Mouse (Mus musculus): ENCODE measurements around the gene Setd1b.

Gene Setd1b

GRCm38 (mm10) chr5:123159866-123160265 lies 17.9 kb downstream of the Setd1b start:
- no peak for DNase-seq (ENCODE audit: low read depth, low spot score)

- no peak for DNase-seq (ENCODE audit: low read depth, low spot score)
Measured at GRCm38 (mm10) chr5:123160341-123160740, 18.3 kb downstream of the Setd1b start.

GRCm38 (mm10) chr5:123162942-123163341 lies 20.9 kb downstream of the Setd1b start:
- no peak for DNase-seq (ENCODE audit: low read depth, low spot score)

- no peak for DNase-seq (ENCODE audit: low read depth, low spot score)
Measured at GRCm38 (mm10) chr5:123166437-123166836, 24.4 kb downstream of the Setd1b start.

- DNase-seq (ENCODE audit: low read depth, low spot score) = no peak
Measured at GRCm38 (mm10) chr5:123167591-123167990, 25.6 kb downstream of the Setd1b start.

GRCm38 (mm10) chr5:123169284-123169683 lies 27.3 kb downstream of the Setd1b start, which contains the start of gene Psmd9:
Gene Psmd9, plus strand, starts transcription at chr5:123169413.
- DNase-seq (ENCODE audit: low read depth, low spot score) = no peak

GRCm38 (mm10) chr5:123170365-123170764 lies 28.4 kb downstream of the Setd1b start:
- no peak for DNase-seq (ENCODE audit: low read depth, low spot score)

GRCm38 (mm10) chr5:123171646-123172350 lies 29.8 kb downstream of the Setd1b start:
- DNase-seq (ENCODE audit: low read depth, low spot score) = peak; percentile 85

- no peak for DNase-seq (ENCODE audit: low read depth, low spot score)
Measured at GRCm38 (mm10) chr5:123178792-123179191, 36.8 kb downstream of the Setd1b start.

- DNase-seq (ENCODE audit: low read depth, low spot score) = no peak
Measured at GRCm38 (mm10) chr5:123180390-123180789, 38.4 kb downstream of the Setd1b start.

- no peak for DNase-seq (ENCODE audit: low read depth, low spot score)
Measured at GRCm38 (mm10) chr5:123181536-123181935, 39.5 kb downstream of the Setd1b start.

- DNase-seq (ENCODE audit: low read depth, low spot score) = no peak
Measured at GRCm38 (mm10) chr5:123182651-123183050, 40.7 kb downstream of the Setd1b start, which contains the start of gene Hpd. Gene Hpd, minus strand, starts transcription at chr5:123182727.

- no peak for DNase-seq (ENCODE audit: low read depth, low spot score)
Measured at GRCm38 (mm10) chr5:123185966-123186365, 44.0 kb downstream of the Setd1b start.

GRCm38 (mm10) chr5:123187306-123187705 lies 45.3 kb downstream of the Setd1b start:
- no peak for DNase-seq (ENCODE audit: low read depth, low spot score)

- DNase-seq (ENCODE audit: low read depth, low spot score) = no peak
Measured at GRCm38 (mm10) chr5:123190912-123191311, 48.9 kb downstream of the Setd1b start.

GRCm38 (mm10) chr5:123191427-123191826 lies 49.4 kb downstream of the Setd1b start:
- no peak for DNase-seq (ENCODE audit: low read depth, low spot score)

GRCm38 (mm10) chr5:123192606-123193150 lies 50.7 kb downstream of the Setd1b start:
- peak; percentile 14 for DNase-seq (ENCODE audit: low read depth, low spot score)

- no peak for DNase-seq (ENCODE audit: low read depth, low spot score)
Measured at GRCm38 (mm10) chr5:123193436-123193835, 51.4 kb downstream of the Setd1b start.

- DNase-seq (ENCODE audit: low read depth, low spot score) = no peak
Measured at GRCm38 (mm10) chr5:123194856-123195255, 52.9 kb downstream of the Setd1b start.

GRCm38 (mm10) chr5:123195500-123196000 lies 53.6 kb downstream of the Setd1b start:
- no peak for DNase-seq (ENCODE audit: low read depth, low spot score)

GRCm38 (mm10) chr5:123196746-123197145 lies 54.8 kb downstream of the Setd1b start:
- DNase-seq (ENCODE audit: low read depth, low spot score) = no peak

GRCm38 (mm10) chr5:123198523-123198922 lies 56.5 kb downstream of the Setd1b start:
- DNase-seq (ENCODE audit: low read depth, low spot score) = no peak
